Mouse (Mus musculus) lung, postnatal 10 days (tissue): ENCODE data around the gene Dennd4b.
A peak's percentile ranks its signal among the peaks of the same experiment; 100 is the strongest.
"Not testable (repeated sequence)": the region's sequence is repeated elsewhere in the genome, so short reads cannot be mapped to it uniquely, and the experiment has no call there.

ENCODE experiments used
- DNase-seq: peaks from one replicate; pipeline ENCODE4 v3.0.0; 2021

Dennd4b gene

DNA sequence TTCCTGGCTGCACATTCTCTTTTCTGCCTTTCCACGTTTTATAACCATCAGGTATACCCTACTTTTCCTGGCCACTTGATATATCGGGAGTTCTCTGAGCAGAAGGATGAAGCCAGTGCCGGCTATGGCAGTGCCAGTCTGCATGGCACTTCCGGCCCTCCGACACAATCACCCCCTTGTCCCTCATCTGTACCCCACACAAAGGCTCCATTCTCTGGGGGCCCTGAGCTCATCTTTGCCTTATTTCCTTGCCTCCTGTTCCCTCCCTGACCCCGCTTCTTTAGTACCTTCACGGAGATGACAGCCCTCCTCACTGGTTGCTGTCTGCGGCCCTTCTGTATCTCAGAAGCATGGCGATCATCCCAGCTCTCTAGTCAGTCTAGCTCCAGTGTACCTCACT lies 15.7 kb downstream of the Dennd4b start:
- DNase-seq = no peak

DNA sequence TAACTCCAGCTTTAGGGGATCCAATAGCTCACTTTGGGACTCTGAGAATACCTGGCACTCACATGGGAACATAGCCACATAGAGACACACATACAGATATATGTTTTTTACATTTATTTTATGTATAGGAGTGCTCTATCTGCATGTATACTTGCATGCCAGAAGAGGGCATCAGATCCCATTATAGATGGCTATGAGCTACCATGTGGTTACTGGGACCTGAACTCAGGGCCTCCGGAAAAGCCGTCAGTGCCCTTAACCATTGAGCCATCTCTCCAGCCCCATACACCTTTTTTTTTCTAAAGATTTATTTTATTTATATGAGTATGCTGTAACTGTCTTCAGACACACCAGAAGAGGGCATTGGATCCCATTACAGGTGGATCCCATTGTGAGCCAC lies 19.2 kb downstream of the Dennd4b start:
- DNase-seq = no peak

DNA sequence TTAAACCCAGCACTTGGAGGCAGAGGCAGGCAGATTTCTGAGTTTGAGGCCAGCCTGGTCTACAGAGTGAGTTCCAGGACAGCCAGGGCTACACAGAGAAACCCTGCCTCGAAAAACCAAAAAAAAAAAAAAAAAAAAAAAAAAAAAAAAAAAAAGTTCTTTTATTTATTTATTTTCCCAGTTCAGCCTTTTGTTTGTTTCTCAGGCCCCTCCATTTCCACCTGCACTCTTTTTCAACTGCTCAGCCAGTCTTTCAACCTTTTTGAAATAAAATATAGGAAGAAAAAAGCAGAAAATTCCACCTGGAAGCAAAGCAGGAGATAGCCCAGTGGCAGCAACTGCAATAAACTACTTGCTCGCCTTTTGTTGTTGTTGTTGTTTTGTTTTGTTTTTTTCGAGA lies 24.4 kb downstream of the Dennd4b start:
- DNase-seq = not testable (repeated sequence)

DNA sequence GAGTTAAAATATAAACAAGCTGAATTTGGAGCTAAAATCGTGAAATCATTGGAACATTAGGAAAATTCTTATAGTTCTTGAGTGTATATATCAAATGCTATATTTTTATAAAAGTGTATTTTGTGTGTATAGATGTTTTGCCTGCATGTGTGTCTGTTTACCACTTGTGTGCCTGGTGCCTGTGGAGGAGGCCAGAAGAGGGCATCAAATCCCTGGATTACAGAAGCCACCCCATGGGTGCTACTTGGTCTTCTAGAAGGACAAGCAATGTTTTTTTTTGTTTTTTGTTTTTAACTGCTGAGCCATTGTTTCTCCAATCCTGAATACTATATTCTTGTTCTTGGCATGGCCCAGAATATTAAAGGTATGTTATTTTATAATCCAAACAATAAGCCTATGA lies 25.6 kb downstream of the Dennd4b start:
- DNase-seq = no peak

DNA sequence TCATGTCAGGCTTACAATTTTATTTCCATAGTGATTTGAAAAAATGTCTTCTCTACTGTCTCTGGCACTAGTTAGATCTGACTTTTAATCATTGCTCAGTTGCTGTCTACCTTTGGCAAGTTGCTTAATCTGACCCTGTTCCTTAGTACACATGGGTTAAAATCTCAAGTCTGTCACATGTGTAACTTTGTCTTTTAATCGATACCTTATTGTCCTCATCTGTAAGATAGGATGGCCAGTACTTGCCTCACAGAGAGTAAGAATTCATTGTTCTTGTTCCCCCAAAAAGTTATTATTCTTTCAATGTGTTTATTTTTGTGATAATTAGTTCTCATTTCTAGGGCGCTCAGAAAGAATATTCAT lies 27.0 kb downstream of the Dennd4b start:
- DNase-seq = no peak

DNA sequence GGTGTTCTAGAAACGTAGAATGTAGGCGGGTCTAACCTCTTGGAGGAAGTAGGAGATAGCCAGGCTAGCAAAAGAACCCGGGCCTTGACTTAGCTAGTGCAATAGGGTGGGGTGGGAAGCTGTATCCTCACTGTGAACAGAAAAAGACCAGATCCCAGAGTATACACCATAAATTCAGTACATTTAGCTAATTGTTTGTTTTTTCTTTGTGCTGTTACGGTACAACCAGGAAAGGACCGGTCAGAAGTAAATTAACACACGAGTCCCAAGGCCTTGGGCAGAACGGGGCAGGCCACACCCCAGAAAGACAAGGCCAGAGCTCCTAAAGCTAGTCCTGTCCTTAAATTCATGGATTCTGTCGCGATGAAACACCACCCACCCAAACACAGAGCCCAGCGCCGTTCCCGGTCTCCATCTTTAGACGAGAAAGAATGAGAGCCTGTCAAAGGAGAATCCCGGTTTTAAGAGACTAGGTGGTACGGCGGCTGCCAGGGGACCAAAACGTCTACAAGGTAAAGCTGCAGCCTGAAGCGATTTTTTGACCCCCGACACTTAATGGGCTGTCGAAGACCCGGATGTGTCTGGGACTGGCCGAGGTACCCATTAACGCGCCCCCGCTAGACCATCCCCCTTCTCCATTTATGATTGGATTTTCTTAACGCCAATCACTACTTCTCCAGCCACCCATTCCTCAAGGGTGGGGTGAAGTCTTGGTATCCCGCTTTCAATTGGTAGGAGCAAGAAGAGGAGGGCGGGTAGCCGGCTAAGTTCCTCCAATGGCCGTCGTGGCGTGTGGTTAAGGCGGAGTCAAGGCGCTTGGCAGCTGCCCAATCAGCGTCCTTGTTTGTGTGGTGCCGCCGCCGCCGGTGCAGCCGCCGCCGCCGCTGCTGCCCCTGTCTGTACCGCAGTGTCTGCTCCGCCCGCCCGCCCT lies 27.6 kb downstream of the Dennd4b start, which contains the start of gene Gatad2b:
TSS of gene Gatad2b (plus strand) at position 834 of the 931 bp plus-strand sequence.
- DNase-seq = peak; percentile 99

DNA sequence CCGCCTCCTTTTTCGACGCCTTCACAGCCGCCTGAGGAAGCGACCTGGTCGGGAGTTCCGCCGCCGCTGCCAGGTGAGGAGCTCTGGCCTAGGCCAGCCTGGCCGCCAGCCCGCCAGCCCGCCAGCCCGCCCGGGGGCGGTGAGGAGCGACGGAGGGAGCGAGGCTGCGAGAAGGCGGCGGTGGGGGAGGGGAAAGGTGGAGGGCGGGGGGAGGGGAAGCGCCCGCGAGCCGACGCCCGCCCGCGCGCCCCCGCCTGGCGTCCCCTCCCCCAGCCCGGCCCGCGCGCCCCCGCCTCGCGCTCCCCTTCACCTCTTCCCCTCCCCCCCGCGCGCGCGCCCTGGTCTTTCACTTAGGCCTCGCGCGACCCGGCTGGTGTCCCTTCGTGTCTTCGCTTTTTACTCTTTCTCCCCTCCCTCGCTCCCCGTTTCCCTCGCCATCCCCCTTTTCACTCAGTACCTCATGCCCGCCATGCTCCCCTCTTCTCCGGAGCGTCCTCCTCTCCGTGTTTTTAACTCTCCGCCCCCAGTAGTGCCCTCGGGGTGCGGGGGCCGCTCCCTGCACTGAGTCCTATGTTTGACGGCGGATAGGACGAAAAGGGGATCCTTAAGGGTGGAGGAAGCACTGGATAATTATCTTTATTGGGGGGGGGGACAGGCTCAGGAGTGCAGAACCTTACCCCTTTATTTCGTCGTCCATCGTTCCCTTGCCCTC lies 28.5 kb downstream of the Dennd4b start:
- DNase-seq = peak; percentile 80

DNA sequence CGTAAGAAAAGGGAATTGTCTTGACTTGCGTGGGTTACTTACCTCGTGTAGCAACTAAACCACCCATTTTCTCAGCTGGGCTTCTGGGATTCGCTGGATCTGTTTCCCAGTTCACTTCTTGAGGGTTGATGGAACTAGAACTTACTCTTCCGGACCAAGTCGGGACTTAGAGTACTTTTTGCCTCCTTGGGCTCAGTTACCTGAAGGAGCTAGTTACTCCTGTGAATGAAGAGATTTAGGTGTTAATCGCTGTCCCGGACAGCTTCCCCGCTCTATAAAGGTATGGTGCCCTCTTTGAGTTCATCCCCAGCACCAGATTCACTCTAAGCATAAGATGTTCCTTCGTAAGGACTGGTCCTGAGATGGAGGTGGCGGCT lies 29.1 kb downstream of the Dennd4b start:
- no peak for DNase-seq

DNA sequence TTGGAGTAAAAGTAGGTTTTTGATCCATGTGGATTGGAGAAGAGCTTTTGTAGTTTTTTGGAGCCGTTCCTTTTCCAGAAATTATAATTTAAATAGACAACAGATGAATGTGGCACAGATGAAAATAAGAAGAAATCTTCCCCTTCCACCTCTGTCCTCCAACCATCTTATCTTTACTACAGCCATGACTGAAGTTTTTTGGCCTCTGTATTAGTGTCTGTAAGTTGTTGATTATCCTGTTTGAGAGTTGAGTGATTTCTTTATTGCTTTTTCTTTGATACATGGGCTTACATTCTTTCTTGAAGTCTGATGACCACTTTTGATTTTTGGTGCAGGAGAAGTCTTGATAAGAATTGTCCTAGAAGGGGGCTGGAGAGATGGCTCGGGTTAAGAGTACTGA lies 29.7 kb downstream of the Dennd4b start:
- DNase-seq = no peak

DNA sequence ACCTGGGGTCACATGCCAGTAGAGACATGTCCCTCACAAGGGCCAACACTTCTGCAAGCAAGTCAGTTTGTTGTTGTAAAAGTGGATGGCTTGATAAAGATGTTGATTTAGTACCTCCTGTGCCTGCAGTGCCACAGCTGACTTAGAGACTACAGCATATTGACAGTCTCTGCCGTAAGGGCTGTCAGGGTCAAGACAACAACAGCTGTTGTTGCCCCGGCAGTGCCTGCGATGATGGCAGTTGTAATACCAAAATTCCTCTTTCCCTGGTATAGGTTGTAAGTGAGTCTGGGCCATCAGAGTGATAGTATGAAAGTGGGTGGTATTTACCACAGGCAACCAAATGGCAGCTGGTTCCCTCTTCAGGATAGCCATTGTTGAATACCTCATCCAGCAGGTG lies 40.8 kb downstream of the Dennd4b start:
- no peak for DNase-seq

DNA sequence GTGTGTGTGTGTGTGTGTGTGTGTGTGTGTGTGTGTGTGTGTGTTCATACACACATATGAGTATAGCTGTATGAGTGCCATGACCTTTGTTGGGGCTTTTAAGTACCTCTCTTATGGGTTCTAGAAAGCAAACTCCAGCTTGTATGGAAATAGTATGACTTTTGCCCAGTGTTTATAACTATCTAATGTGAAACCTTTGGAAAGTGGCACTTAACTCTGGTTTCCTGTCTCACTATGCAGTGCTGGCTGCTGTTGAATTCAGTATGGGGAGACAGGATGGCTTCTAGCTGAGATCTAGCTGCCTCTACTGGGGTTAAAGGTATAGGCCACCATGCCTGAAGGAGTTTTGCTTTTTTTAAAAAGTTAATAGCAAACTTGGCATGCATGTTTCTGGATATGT lies 44.6 kb downstream of the Dennd4b start:
- no peak for DNase-seq

DNA sequence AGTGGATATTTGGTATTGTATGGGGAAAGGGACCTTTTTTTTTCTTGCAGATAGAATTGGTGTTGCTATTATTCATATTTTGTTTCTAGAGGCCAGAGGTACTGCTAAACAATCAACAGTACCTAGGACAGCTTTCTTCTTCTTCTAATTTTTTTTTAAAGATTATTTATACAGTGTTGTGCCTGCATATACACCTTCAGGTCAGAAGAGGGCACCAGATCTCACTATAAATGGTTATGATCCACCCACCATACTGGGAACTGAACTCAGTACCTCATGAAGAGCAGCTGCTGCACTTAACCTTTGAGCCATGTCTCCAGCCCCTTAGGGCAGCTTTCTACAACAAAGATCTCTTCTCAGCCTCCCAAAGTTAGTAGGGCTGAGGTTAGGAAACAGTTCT lies 48.4 kb downstream of the Dennd4b start:
- peak; percentile 9 for DNase-seq

DNA sequence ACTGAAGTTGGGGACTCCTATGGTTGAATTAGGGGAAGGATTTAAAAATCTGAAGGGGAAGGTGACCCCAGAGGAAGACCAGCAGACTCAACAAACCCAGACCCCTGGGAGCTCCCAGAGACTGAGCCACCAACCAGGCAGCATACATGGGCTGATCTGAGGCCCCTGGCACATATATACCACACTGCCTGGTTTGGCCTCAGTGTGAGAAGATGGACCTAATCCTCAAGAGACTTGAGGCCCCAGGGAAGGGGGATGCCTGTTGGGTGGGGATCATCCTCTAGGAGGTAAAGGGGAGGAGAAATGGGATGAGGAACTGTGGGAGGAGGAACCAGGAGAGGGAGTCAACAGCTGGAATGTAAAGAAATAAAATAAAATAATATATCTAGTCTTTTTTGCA lies 49.3 kb downstream of the Dennd4b start:
- no peak for DNase-seq

DNA sequence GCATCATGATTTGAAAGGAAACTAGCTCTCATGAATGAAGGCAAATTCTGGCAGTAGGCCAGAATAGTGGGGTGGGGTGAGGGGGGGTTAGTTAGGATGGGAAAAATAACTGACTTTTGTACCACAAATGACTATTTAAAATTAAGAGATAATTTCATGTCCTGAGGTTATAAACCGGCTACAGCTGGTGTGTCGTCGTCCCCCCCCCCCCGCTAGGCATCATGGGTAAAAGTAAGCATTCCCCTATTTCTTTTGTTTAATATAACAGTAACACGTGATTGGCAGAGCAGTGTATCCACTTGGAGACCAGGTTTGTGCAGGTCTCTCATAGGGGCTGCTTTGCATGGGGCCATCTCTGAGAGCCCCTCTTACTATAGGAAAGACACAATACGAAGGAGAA lies 57.3 kb downstream of the Dennd4b start:
- DNase-seq = no peak

DNA sequence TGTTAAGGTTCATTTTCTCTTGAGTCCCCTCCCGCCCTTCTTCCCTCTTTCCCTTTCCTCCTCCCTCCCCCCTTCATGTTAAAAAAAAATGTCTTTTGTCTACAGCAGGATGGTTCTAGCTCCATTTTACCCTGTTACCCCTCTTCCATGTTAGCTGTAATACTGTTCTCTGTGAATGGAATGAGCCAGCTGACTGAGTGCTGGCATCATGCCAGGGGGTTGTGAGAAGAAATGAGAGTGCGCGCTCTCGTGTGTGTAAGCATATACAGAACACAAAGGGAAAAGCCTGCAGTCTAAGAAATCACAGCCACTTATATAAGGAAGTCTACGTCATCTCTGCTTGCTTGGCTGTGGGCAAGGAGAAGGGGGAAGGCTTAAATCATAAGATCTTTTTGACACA lies 58.1 kb downstream of the Dennd4b start:
- DNase-seq = peak; percentile 88
